Mouse (Mus musculus): ENCODE measurements around the gene Gsdme. TPM values are rescaled to one million over a fixed set of nuclear protein-coding genes. Genes with fewer than 3 reads are reported as not detected.

Gene Gsdme
- total and polyA plus RNA-seq, 3 experiments, result 0.27 to 1.5 TPM; not detected in 1

DNA sequence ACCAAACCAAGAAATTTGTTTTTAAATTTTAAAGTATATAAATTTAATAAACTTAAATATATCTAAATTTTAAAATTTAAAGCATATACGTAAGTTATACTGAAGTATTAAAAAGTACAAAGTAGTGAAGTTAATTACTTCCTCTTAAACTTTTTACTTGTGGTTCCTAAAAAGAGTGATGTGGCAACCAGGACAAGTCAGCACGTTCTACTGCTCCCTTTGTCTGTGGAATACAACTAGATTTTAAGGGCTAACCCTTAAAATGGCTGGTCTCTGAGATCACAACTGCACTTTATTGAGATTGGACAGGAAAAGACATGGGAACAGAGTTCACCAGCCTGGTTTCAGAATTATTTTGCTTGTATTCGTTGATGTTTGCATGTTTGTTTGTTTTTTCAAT lies 100.6 kb downstream of the Gsdme start:
- Histone ChIP-seq H3K4me3 (ENCODE audit: control insufficient read depth in 1 of 2, insufficient read depth in 1 of 2, low read depth in 2 of 2, low read length in 2 of 2) (no peak overlapping the region), H3K79me2 (ENCODE audit: control insufficient read depth, insufficient read depth, low read length, poor library complexity) (no peaks in the 10 kb centered on the region), H3K27me3 (ENCODE audit: control insufficient read depth in 1 of 2, insufficient read depth in 2 of 2, low read length in 2 of 2) (no peaks in the 10 kb centered on the region), H3K4me1 (ENCODE audit: control insufficient read depth in 1 of 2, insufficient read depth in 2 of 2, low read length in 2 of 2) (peaks cover 4 to 18% of the 10 kb centered on the region in 2 experiments; a peak in 3 of 4 replicates), H3K36me3 (ENCODE audit: control insufficient read depth in 1 of 2, insufficient read depth in 2 of 2, low read length in 2 of 2) (peaks cover 13 to 14% of the 10 kb centered on the region in 2 experiments), H3K27ac (ENCODE audit: control insufficient read depth, low read depth, low read length) (no peak overlapping the region), H3K9ac (ENCODE audit: control insufficient read depth, low read depth, low read length, poor library complexity, severe bottlenecking) (no peak overlapping the region), H3K9me3 (replicated peaks; ENCODE audit: insufficient read depth, low read length) (no peaks in the 10 kb centered on the region)
- TF ChIP-seq TCF12 (IDR thresholded peaks at IDR 0.05; ENCODE audit: low read depth, low read length) (no peak), CTCF (IDR thresholded peaks at IDR 0.05 in 2 of 3, conservative IDR thresholded peaks at IDR 0.05 in 1 of 3; ENCODE audit: control insufficient read depth in 1 of 3, insufficient read depth in 1 of 3, low read depth in 2 of 3, low read length in 3 of 3, poor library complexity in 1 of 3, severe bottlenecking in 1 of 3) (no peak), GABPA (IDR thresholded peaks at IDR 0.05; ENCODE audit: low read depth, low read length) (no peak), MAFK (IDR thresholded peaks at IDR 0.05; ENCODE audit: borderline replicate concordance, low read depth, low read length) (no peak), RCOR1 (IDR thresholded peaks at IDR 0.05; ENCODE audit: low read depth, low read length) (no peak), TBP (IDR thresholded peaks at IDR 0.05; ENCODE audit: low read depth, low read length) (no peak), MAX (IDR thresholded peaks at IDR 0.05; ENCODE audit: low read length) (no peak), EP300 (IDR thresholded peaks at IDR 0.05; ENCODE audit: low read depth in 1 of 2, low read length in 2 of 2) (no peak), E2F4 (IDR thresholded peaks at IDR 0.05; ENCODE audit: borderline replicate concordance, low read depth, low read length) (no peak)
- peak; percentile 14 for DNase-seq (ENCODE audit: low read depth, low spot score)

DNA sequence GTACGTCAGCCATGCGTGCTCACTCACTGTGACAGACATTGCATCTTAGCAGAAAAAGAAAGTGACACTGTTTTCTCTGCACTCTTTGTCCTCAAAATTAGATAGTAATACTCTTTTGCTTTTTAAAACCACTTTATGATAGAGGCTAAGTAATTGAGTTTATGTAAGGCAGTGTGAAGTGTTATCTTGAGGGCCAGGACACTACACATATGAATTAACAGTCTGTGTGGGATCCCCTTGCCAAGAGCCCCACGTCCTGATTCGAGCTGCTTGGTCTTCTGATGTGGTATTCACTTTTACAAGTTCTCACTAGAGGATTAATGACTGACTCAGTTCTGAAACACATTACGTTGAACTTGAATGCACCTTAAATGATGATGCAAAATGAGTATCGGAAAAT lies 103.8 kb downstream of the Gsdme start:
- peak overlapping the region; percentile 36; the same call in 1 of the 2 replicates for H3K27ac ChIP-seq (ENCODE audit: control insufficient read depth, low read depth, low read length)
- H3K9me3 ChIP-seq (replicated peaks; ENCODE audit: insufficient read depth, low read length), result no peaks in the 10 kb centered on the region
- H3K79me2 ChIP-seq (ENCODE audit: control insufficient read depth, insufficient read depth, low read length, poor library complexity), result no peaks in the 10 kb centered on the region
- TF ChIP-seq MYB (IDR thresholded peaks at IDR 0.05; ENCODE audit: low read depth, low read length), result no peak
- peak; percentile 64 for TF ChIP-seq GATA1 (IDR thresholded peaks at IDR 0.05; ENCODE audit: low read depth, low read length)
- TF ChIP-seq ETS1 (IDR thresholded peaks at IDR 0.05; ENCODE audit: low read depth, low read length), result peak; percentile 54
- peak; percentile 47 for TF ChIP-seq TAL1 (IDR thresholded peaks at IDR 0.05; ENCODE audit: low read length)
- peak; percentile 47; the same call in 1 of the 2 replicates for TF ChIP-seq ELF1 (IDR thresholded peaks at IDR 0.05; ENCODE audit: low read depth, low read length)
- TF ChIP-seq EP300 (IDR thresholded peaks at IDR 0.05; ENCODE audit: low read depth in 1 of 2, low read length in 2 of 2), result peak; percentile 67 to 78
- TF ChIP-seq CHD2 (IDR thresholded peaks at IDR 0.05; ENCODE audit: low read length), result no peak
- peak; percentile 59; the same call in 1 of the 2 replicates for TF ChIP-seq TCF12 (IDR thresholded peaks at IDR 0.05; ENCODE audit: low read depth, low read length)
- peak; percentile 41; the same call in 1 of the 2 replicates for TF ChIP-seq SIN3A (IDR thresholded peaks at IDR 0.05; ENCODE audit: low read length)
- H3K36me3 ChIP-seq (ENCODE audit: control insufficient read depth in 1 of 2, insufficient read depth in 2 of 2, low read length in 2 of 2), result peaks cover 15 to 19% of the 10 kb centered on the region in 2 experiments
- no peak overlapping the region for H3K9ac ChIP-seq (ENCODE audit: control insufficient read depth, low read depth, low read length, poor library complexity, severe bottlenecking)
- H3K27me3 ChIP-seq (ENCODE audit: control insufficient read depth in 1 of 2, insufficient read depth in 2 of 2, low read length in 2 of 2), result no peaks in the 10 kb centered on the region
- H3K4me1 ChIP-seq (ENCODE audit: control insufficient read depth in 1 of 2, insufficient read depth in 2 of 2, low read length in 2 of 2), result peaks cover 4 to 24% of the 10 kb centered on the region in 2 experiments; a peak in 3 of 4 replicates
- DNase-seq (ENCODE audit: low read depth, low spot score), result peak; percentile 76
- H3K4me3 ChIP-seq (ENCODE audit: control insufficient read depth in 1 of 2, insufficient read depth in 1 of 2, low read depth in 2 of 2, low read length in 2 of 2), result no peak overlapping the region

Data from MEL (cell line).